Mouse (Mus musculus): ENCODE measurements around the gene Arhgef3. TPM values are rescaled to one million over a fixed set of nuclear protein-coding genes. Genes with fewer than 3 reads are reported as not detected.
"Not testable (repeated sequence)": the region's sequence is repeated elsewhere in the genome, so short reads cannot be mapped to it uniquely, and the experiment has no call there.

The Arhgef3 gene
- polyA plus RNA-seq, 1 experiment from 2014 or later = 3.5 TPM

GRCm38 (mm10) chr14:27200743-27201576, 86.3 kb downstream of the Arhgef3 start:
- no peak overlapping the region for H3K27ac ChIP-seq (ENCODE audit: low read depth, low read length)
- H3K4me3 ChIP-seq (ENCODE audit: low read depth, low read length) = no peak overlapping the region
- DNase-seq (ENCODE audit: low spot score) (no peak), ATAC-seq (ENCODE audit: low FRiP score) (no peak)
- 82% methylated on average over 12 of the region's 12 CpGs for WGBS
- H3K4me1 ChIP-seq (replicated peaks; ENCODE audit: control insufficient read depth, insufficient read depth, low read length) = no peaks in the 10 kb centered on the region
- no peaks in the 10 kb centered on the region for H3K36me3 ChIP-seq (ENCODE audit: control insufficient read depth, insufficient read depth, low read length)
- no peaks in the 10 kb centered on the region for H3K27me3 ChIP-seq (ENCODE audit: control insufficient read depth, insufficient read depth, low read length)
- no peak overlapping the region for H3K4me2 ChIP-seq (replicated peaks; ENCODE audit: low read depth, low read length)
- H3K9me3 ChIP-seq (ENCODE audit: control insufficient read depth, low read length) = no peaks in the 10 kb centered on the region
- H3K9ac ChIP-seq (ENCODE audit: low read depth, low read length) = no peak overlapping the region

- H3K4me1 ChIP-seq (replicated peaks; ENCODE audit: control insufficient read depth, insufficient read depth, low read length) = no peaks in the 10 kb centered on the region
- DNase-seq (ENCODE audit: low spot score) (no peak), ATAC-seq (ENCODE audit: low FRiP score) (no peak)
- H3K4me3 ChIP-seq (ENCODE audit: low read depth, low read length) = no peak overlapping the region
- no peaks in the 10 kb centered on the region for H3K27me3 ChIP-seq (ENCODE audit: control insufficient read depth, insufficient read depth, low read length)
- H3K9me3 ChIP-seq (ENCODE audit: control insufficient read depth, low read length) = no peaks in the 10 kb centered on the region
- no peak overlapping the region for H3K9ac ChIP-seq (ENCODE audit: low read depth, low read length)
- no peak overlapping the region for H3K4me2 ChIP-seq (replicated peaks; ENCODE audit: low read depth, low read length)
- no peak overlapping the region for H3K27ac ChIP-seq (ENCODE audit: low read depth, low read length)
- 61% methylated on average over 5 of the region's 5 CpGs for WGBS
- H3K36me3 ChIP-seq (ENCODE audit: control insufficient read depth, insufficient read depth, low read length) = no peaks in the 10 kb centered on the region
These were observed 87.1 kb downstream of the Arhgef3 start for GRCm38 (mm10) chr14:27201824-27202223.

- H3K9me3 ChIP-seq (ENCODE audit: control insufficient read depth, low read length) = no peaks in the 10 kb centered on the region
- ATAC-seq (ENCODE audit: low FRiP score) (no peak), DNase-seq (ENCODE audit: low spot score) (no peak)
- no peak overlapping the region for H3K27ac ChIP-seq (ENCODE audit: low read depth, low read length)
- H3K27me3 ChIP-seq (ENCODE audit: control insufficient read depth, insufficient read depth, low read length) = no peaks in the 10 kb centered on the region
- H3K4me1 ChIP-seq (replicated peaks; ENCODE audit: control insufficient read depth, insufficient read depth, low read length) = no peaks in the 10 kb centered on the region
- no peak overlapping the region for H3K4me3 ChIP-seq (ENCODE audit: low read depth, low read length)
- no peak overlapping the region for H3K4me2 ChIP-seq (replicated peaks; ENCODE audit: low read depth, low read length)
- 88% methylated on average over 2 of the region's 2 CpGs for WGBS
- H3K9ac ChIP-seq (ENCODE audit: low read depth, low read length) = no peak overlapping the region
- H3K36me3 ChIP-seq (ENCODE audit: control insufficient read depth, insufficient read depth, low read length) = no peaks in the 10 kb centered on the region
These were observed 90.0 kb downstream of the Arhgef3 start for GRCm38 (mm10) chr14:27204704-27205103.

GRCm38 (mm10) chr14:27206443-27206842, 91.7 kb downstream of the Arhgef3 start:
- DNase-seq (ENCODE audit: low spot score) = no peak
- H3K27ac ChIP-seq (ENCODE audit: low read depth, low read length) = no peak overlapping the region

GRCm38 (mm10) chr14:27209542-27209941, 94.8 kb downstream of the Arhgef3 start:
- Histone ChIP-seq H3K4me3 (ENCODE audit: low read depth, low read length) (no peak overlapping the region), H3K4me1 (replicated peaks; ENCODE audit: control insufficient read depth, insufficient read depth, low read length) (no peaks in the 10 kb centered on the region), H3K27me3 (ENCODE audit: control insufficient read depth, insufficient read depth, low read length) (no peaks in the 10 kb centered on the region), H3K27ac (ENCODE audit: low read depth, low read length) (no peak overlapping the region), H3K4me2 (replicated peaks; ENCODE audit: low read depth, low read length) (no peak overlapping the region), H3K9ac (ENCODE audit: low read depth, low read length) (no peak overlapping the region), H3K9me3 (ENCODE audit: control insufficient read depth, low read length) (no peaks in the 10 kb centered on the region), H3K36me3 (ENCODE audit: control insufficient read depth, insufficient read depth, low read length) (no peaks in the 10 kb centered on the region)
- ATAC-seq (ENCODE audit: low FRiP score) = no peak
- DNase-seq (ENCODE audit: low spot score) = no peak
- WGBS = 93% methylated on average over 4 of the region's 4 CpGs

More at GRCm38 (mm10) chr14:27206443-27206842, 91.7 kb downstream of the Arhgef3 start:
- H3K9me3 ChIP-seq (ENCODE audit: control insufficient read depth, low read length) = no peaks in the 10 kb centered on the region
- H3K4me2 ChIP-seq (replicated peaks; ENCODE audit: low read depth, low read length) = no peak overlapping the region
- no peak for ATAC-seq (ENCODE audit: low FRiP score)
- no peak overlapping the region for H3K9ac ChIP-seq (ENCODE audit: low read depth, low read length)
- H3K4me3 ChIP-seq (ENCODE audit: low read depth, low read length) = no peak overlapping the region
- H3K36me3 ChIP-seq (ENCODE audit: control insufficient read depth, insufficient read depth, low read length) = no peaks in the 10 kb centered on the region
- no peaks in the 10 kb centered on the region for H3K4me1 ChIP-seq (replicated peaks; ENCODE audit: control insufficient read depth, insufficient read depth, low read length)
- no peaks in the 10 kb centered on the region for H3K27me3 ChIP-seq (ENCODE audit: control insufficient read depth, insufficient read depth, low read length)

- not testable (repeated sequence) for H3K4me1 ChIP-seq (replicated peaks; ENCODE audit: control insufficient read depth, insufficient read depth, low read length); H3K4me3 ChIP-seq (ENCODE audit: low read depth, low read length); H3K4me2 ChIP-seq (replicated peaks; ENCODE audit: low read depth, low read length); H3K9me3 ChIP-seq (ENCODE audit: control insufficient read depth, low read length); H3K27ac ChIP-seq (ENCODE audit: low read depth, low read length); H3K27me3 ChIP-seq (ENCODE audit: control insufficient read depth, insufficient read depth, low read length); H3K9ac ChIP-seq (ENCODE audit: low read depth, low read length); DNase-seq (ENCODE audit: low spot score); ATAC-seq (ENCODE audit: low FRiP score); H3K36me3 ChIP-seq (ENCODE audit: control insufficient read depth, insufficient read depth, low read length)
- whole genome bisulfite sequencing = 90% methylated on average over 9 of the region's 9 CpGs
These were observed 96.1 kb downstream of the Arhgef3 start for GRCm38 (mm10) chr14:27210801-27211200.

GRCm38 (mm10) chr14:27211743-27212445, 97.2 kb downstream of the Arhgef3 start:
- no peaks in the 10 kb centered on the region for H3K4me1 ChIP-seq (replicated peaks; ENCODE audit: control insufficient read depth, insufficient read depth, low read length)
- no peaks in the 10 kb centered on the region for H3K27me3 ChIP-seq (ENCODE audit: control insufficient read depth, insufficient read depth, low read length)
- 87% methylated on average over 2 of the region's 2 CpGs for WGBS
- H3K36me3 ChIP-seq (ENCODE audit: control insufficient read depth, insufficient read depth, low read length) = no peaks in the 10 kb centered on the region
- H3K4me2 ChIP-seq (replicated peaks; ENCODE audit: low read depth, low read length) = no peak overlapping the region
- no peak overlapping the region for H3K9ac ChIP-seq (ENCODE audit: low read depth, low read length)
- no peak for DNase-seq (ENCODE audit: low spot score)
- no peaks in the 10 kb centered on the region for H3K9me3 ChIP-seq (ENCODE audit: control insufficient read depth, low read length)
- H3K27ac ChIP-seq (ENCODE audit: low read depth, low read length) = no peak overlapping the region
- H3K4me3 ChIP-seq (ENCODE audit: low read depth, low read length) = no peak overlapping the region
- no peak for ATAC-seq (ENCODE audit: low FRiP score)

GRCm38 (mm10) chr14:27214232-27214631, 99.5 kb downstream of the Arhgef3 start:
- Histone ChIP-seq H3K4me3 (ENCODE audit: low read depth, low read length) (no peak overlapping the region), H3K4me1 (replicated peaks; ENCODE audit: control insufficient read depth, insufficient read depth, low read length) (no peaks in the 10 kb centered on the region), H3K27ac (ENCODE audit: low read depth, low read length) (no peak overlapping the region), H3K9ac (ENCODE audit: low read depth, low read length) (no peak overlapping the region), H3K27me3 (ENCODE audit: control insufficient read depth, insufficient read depth, low read length) (no peaks in the 10 kb centered on the region), H3K4me2 (replicated peaks; ENCODE audit: low read depth, low read length) (no peak overlapping the region), H3K36me3 (ENCODE audit: control insufficient read depth, insufficient read depth, low read length) (no peaks in the 10 kb centered on the region), H3K9me3 (ENCODE audit: control insufficient read depth, low read length) (no peaks in the 10 kb centered on the region)
- ATAC-seq (ENCODE audit: low FRiP score) = no peak
- WGBS = 67% methylated on average over 2 of the region's 2 CpGs
- no peak for DNase-seq (ENCODE audit: low spot score)

GRCm38 (mm10) chr14:27219668-27220067, 105.0 kb downstream of the Arhgef3 start:
- Histone ChIP-seq H3K4me1 (replicated peaks; ENCODE audit: control insufficient read depth, insufficient read depth, low read length) (no peaks in the 10 kb centered on the region), H3K9me3 (ENCODE audit: control insufficient read depth, low read length) (no peaks in the 10 kb centered on the region), H3K4me3 (ENCODE audit: low read depth, low read length) (no peak overlapping the region), H3K9ac (ENCODE audit: low read depth, low read length) (no peak overlapping the region), H3K4me2 (replicated peaks; ENCODE audit: low read depth, low read length) (no peak overlapping the region), H3K36me3 (ENCODE audit: control insufficient read depth, insufficient read depth, low read length) (no peaks in the 10 kb centered on the region), H3K27me3 (ENCODE audit: control insufficient read depth, insufficient read depth, low read length) (no peaks in the 10 kb centered on the region), H3K27ac (ENCODE audit: low read depth, low read length) (no peak overlapping the region)
- ATAC-seq (ENCODE audit: low FRiP score) = no peak
- 92% methylated on average over 7 of the region's 7 CpGs for WGBS
- no peak for DNase-seq (ENCODE audit: low spot score)
